Mouse (Mus musculus) adrenal gland, adult 18-20 months (tissue): ENCODE measurements around the gene Ust. TPM values are rescaled to one million over a fixed set of nuclear protein-coding genes. Genes with fewer than 3 reads are reported as not detected.
"Not testable (repeated sequence)": the region's sequence is repeated elsewhere in the genome, so short reads cannot be mapped to it uniquely, and the experiment has no call there.

Experiments
- DNase-seq, 2 experiments: peaks; one replicate each; pipeline ENCODE4 v3.0.0; 2021 to 2022; ENCODE audit warnings: low spot score in 2 of 2
- long read RNA-seq, 2 experiments: library from polyadenylated mRNA; stranded (forward); transcript quantifications; one replicate each; pipeline ENCODE4 v2.0.0; 2021
- total RNA-seq, 2 experiments: library from RNA; stranded (reverse); gene quantifications; 1 replicate in 1 of 2; 2 replicates in 1 of 2; pipeline ENCODE4 v1.2.3; 2021

The Ust gene
- total RNA-seq = 1 to 10 TPM; 5.9 to 6.4 TPM
- long read RNA-seq, experiment 1, full-length matches to known transcripts = 1 of 3 reads
- long read RNA-seq, experiment 1, partial matches to known transcripts = 0 of 3 reads
- long read RNA-seq, experiment 1, other reads (novel, unspliced or antisense) = 2 of 3 reads
- long read RNA-seq, experiment 2, full-length matches to known transcripts = 3 of 4 reads
- long read RNA-seq, experiment 2, partial matches to known transcripts = 0 of 4 reads
- long read RNA-seq, experiment 2, other reads (novel, unspliced or antisense) = 1 of 4 reads

- DNase-seq = peak; percentile 57 to 66
These were observed at the start of gene Ust for GRCm38 (mm10) chr10:8518141-8519013. TSS of gene Ust (minus strand) at chr10:8518825.

- DNase-seq = no peak
These were observed 42.7 kb upstream of the Ust start for GRCm38 (mm10) chr10:8561366-8561765.

GRCm38 (mm10) chr10:8559566-8559965 lies 40.9 kb upstream of the Ust start:
- DNase-seq = not testable (repeated sequence)

- not testable (repeated sequence) for DNase-seq
These were observed 33.6 kb upstream of the Ust start for GRCm38 (mm10) chr10:8552239-8552638.

- not testable (repeated sequence) for DNase-seq
These were observed 33.0 kb upstream of the Ust start for GRCm38 (mm10) chr10:8551601-8552000.

- DNase-seq = no peak
These were observed 22.9 kb upstream of the Ust start for GRCm38 (mm10) chr10:8541514-8541913.

- no peak for DNase-seq
These were observed 16.8 kb upstream of the Ust start for GRCm38 (mm10) chr10:8535445-8535844.

GRCm38 (mm10) chr10:8531651-8532050 lies 13.0 kb upstream of the Ust start:
- DNase-seq = no peak

- DNase-seq = no peak
These were observed 12.0 kb upstream of the Ust start for GRCm38 (mm10) chr10:8530505-8531051.

- DNase-seq = no peak
These were observed 10.5 kb upstream of the Ust start for GRCm38 (mm10) chr10:8529173-8529572.

GRCm38 (mm10) chr10:8525354-8525753 lies 6.7 kb upstream of the Ust start:
- no peak for DNase-seq

GRCm38 (mm10) chr10:8521536-8521935 lies 2.9 kb upstream of the Ust start:
- DNase-seq = no peak

- no peak for DNase-seq
These were observed 2.3 kb upstream of the Ust start for GRCm38 (mm10) chr10:8520766-8521395.

- peak in 1 of 2 experiments; percentile 25 for DNase-seq
These were observed 428 bp upstream of the Ust start for GRCm38 (mm10) chr10:8519014-8519491.

- no peak for DNase-seq
These were observed 959 bp downstream of the Ust start for GRCm38 (mm10) chr10:8517591-8518140.

GRCm38 (mm10) chr10:8516916-8517524 lies 1.6 kb downstream of the Ust start:
- DNase-seq = no peak

GRCm38 (mm10) chr10:8513690-8514089 lies 4.9 kb downstream of the Ust start:
- DNase-seq = no peak

- no peak for DNase-seq
These were observed 6.4 kb downstream of the Ust start for GRCm38 (mm10) chr10:8512222-8512621.

GRCm38 (mm10) chr10:8511760-8512159 lies 6.9 kb downstream of the Ust start:
- DNase-seq = no peak

- no peak for DNase-seq
These were observed 12.4 kb downstream of the Ust start for GRCm38 (mm10) chr10:8506247-8506573.
